Mouse (Mus musculus) hindbrain, embryonic 10.5 days (tissue): ENCODE data around the gene Tm9sf3. TPM values are rescaled to one million over a fixed set of nuclear protein-coding genes. Genes with fewer than 3 reads are reported as not detected.

ENCODE experiments used
- DNase-seq: peaks from one replicate; pipeline ENCODE4 v3.0.0-alpha.2; 2017; ENCODE audit warnings: low spot score
- H3K27ac ChIP-seq: fragments of 300-500 bp; sonication (generic); 2 replicates; pipeline ENCODE4 v1.5.1; 2016; ENCODE audit warnings: mild to moderate bottlenecking, moderate library complexity
- H3K27me3 ChIP-seq: fragments of 300-500 bp; sonication (generic); 2 replicates; pipeline ENCODE4 v1.6.1; 2016; ENCODE audit warnings: mild to moderate bottlenecking; ENCODE audit not compliant: poor library complexity, insufficient read depth, severe bottlenecking
- H3K36me3 ChIP-seq: fragments of 300-500 bp; sonication (generic); 2 replicates; pipeline ENCODE4 v1.6.1; 2016; ENCODE audit warnings: mild to moderate bottlenecking, moderate library complexity
- H3K4me1 ChIP-seq: fragments of 300-500 bp; sonication (generic); replicated peaks from 2 replicates; pipeline ENCODE4 v1.6.1; 2016; ENCODE audit warnings: mild to moderate bottlenecking
- H3K4me3 ChIP-seq: fragments of 300-500 bp; sonication (generic); 2 replicates; pipeline ENCODE4 v1.5.1; 2016; ENCODE audit warnings: mild to moderate bottlenecking, moderate library complexity
- H3K9me3 ChIP-seq: fragments of 300-500 bp; sonication (generic); 2 replicates; pipeline ENCODE4 v1.6.1; 2016; ENCODE audit warnings: mild to moderate bottlenecking, moderate library complexity
- WGBS: fragments of 180-500 bp; shearing (Covaris S2); methylation state at CpG from one replicate; pipeline ENCODE4 v1.1.7; 2016; 5-methylcytosine and 5-hydroxymethylcytosine counted together
- polyA plus RNA-seq: library from polyadenylated mRNA; unstranded; fragments of >200 nt; fragmentation: Nextera tagmentation; extraction: Ambion mirVana; gene quantifications from 2 replicates; pipeline ENCODE4 v1.2.1, GENCODE M21; 2016

Tm9sf3 gene
- polyA plus RNA-seq, 1 experiment from 2014 or later: 74.8 TPM

GRCm38 (mm10) chr19:41193379-41193778, 70.4 kb downstream of the Tm9sf3 start:
- peaks cover 25% of the 10 kb centered on the region for H3K27me3 ChIP-seq
- H3K9me3 ChIP-seq: no peaks in the 10 kb centered on the region
- DNase-seq: no peak
- H3K4me1 ChIP-seq: peaks cover 37% of the 10 kb centered on the region
- no peak overlapping the region for H3K4me3 ChIP-seq
- WGBS: 88% methylated on average over 1 of the region's 1 CpGs
- no peaks in the 10 kb centered on the region for H3K36me3 ChIP-seq
- H3K27ac ChIP-seq: no peak overlapping the region

- no peak overlapping the region for H3K27ac ChIP-seq
- H3K27me3 ChIP-seq: peaks cover 25% of the 10 kb centered on the region
- DNase-seq: no peak
- WGBS: 93% methylated on average over 4 of the region's 4 CpGs
- H3K9me3 ChIP-seq: no peaks in the 10 kb centered on the region
- H3K4me3 ChIP-seq: no peak overlapping the region
- no peaks in the 10 kb centered on the region for H3K36me3 ChIP-seq
- peaks cover 37% of the 10 kb centered on the region for H3K4me1 ChIP-seq
Measured at GRCm38 (mm10) chr19:41192953-41193352, 70.8 kb downstream of the Tm9sf3 start.

GRCm38 (mm10) chr19:41191724-41192123, 72.1 kb downstream of the Tm9sf3 start:
- H3K27ac ChIP-seq: peak overlapping the region; percentile 43; the same call in 1 of the 2 replicates
- 85% methylated on average over 9 of the region's 9 CpGs for WGBS
- H3K4me1 ChIP-seq: peaks cover 37% of the 10 kb centered on the region
- H3K9me3 ChIP-seq: no peaks in the 10 kb centered on the region
- peak; percentile 37 for DNase-seq
- peaks cover 25% of the 10 kb centered on the region for H3K27me3 ChIP-seq
- no peaks in the 10 kb centered on the region for H3K36me3 ChIP-seq
- H3K4me3 ChIP-seq: no peak overlapping the region

GRCm38 (mm10) chr19:41190876-41191434, 72.8 kb downstream of the Tm9sf3 start:
- DNase-seq: peak; percentile 24
- Histone ChIP-seq H3K27ac (0 out of 2 replicates have a peak overlapping the region, but pooled peaks have one; percentile 37), H3K27me3 (peaks cover 25% of the 10 kb centered on the region), H3K9me3 (no peaks in the 10 kb centered on the region), H3K4me1 (peaks cover 37% of the 10 kb centered on the region), H3K4me3 (no peak overlapping the region), H3K36me3 (no peaks in the 10 kb centered on the region)
- 40% methylated on average over 6 of the region's 6 CpGs for WGBS

- no peak for DNase-seq
- Histone ChIP-seq H3K4me3 (no peak overlapping the region), H3K4me1 (peaks cover 9% of the 10 kb centered on the region; the same call in 1 of the 2 replicates), H3K9me3 (no peaks in the 10 kb centered on the region), H3K27me3 (peaks cover 54% of the 10 kb centered on the region), H3K36me3 (no peaks in the 10 kb centered on the region), H3K27ac (no peak overlapping the region)
- 28% methylated on average over 6 of the region's 6 CpGs for WGBS
Measured at GRCm38 (mm10) chr19:41177331-41177730, 86.5 kb downstream of the Tm9sf3 start.

GRCm38 (mm10) chr19:41176881-41177280, 86.9 kb downstream of the Tm9sf3 start:
- H3K4me1 ChIP-seq: peaks cover 9% of the 10 kb centered on the region; the same call in 1 of the 2 replicates
- 76% methylated on average over 2 of the region's 2 CpGs for WGBS
- peaks cover 53% of the 10 kb centered on the region for H3K27me3 ChIP-seq
- no peak for DNase-seq
- H3K36me3 ChIP-seq: no peaks in the 10 kb centered on the region
- no peak overlapping the region for H3K4me3 ChIP-seq
- no peaks in the 10 kb centered on the region for H3K9me3 ChIP-seq
- H3K27ac ChIP-seq: no peak overlapping the region

GRCm38 (mm10) chr19:41165914-41166235, 97.9 kb downstream of the Tm9sf3 start:
- H3K4me1 ChIP-seq: peaks cover 23% of the 10 kb centered on the region
- H3K9me3 ChIP-seq: no peaks in the 10 kb centered on the region
- no peak for DNase-seq
- H3K36me3 ChIP-seq: no peaks in the 10 kb centered on the region
- no peak overlapping the region for H3K4me3 ChIP-seq
- H3K27ac ChIP-seq: no peak overlapping the region
- H3K27me3 ChIP-seq: peaks cover 13% of the 10 kb centered on the region; the same call in 1 of the 2 replicates
- WGBS: 91% methylated on average over 5 of the region's 5 CpGs

- Histone ChIP-seq H3K27ac (peak overlapping the region; percentile 1), H3K27me3 (peaks cover 9% of the 10 kb centered on the region; the same call in 1 of the 2 replicates), H3K4me1 (peaks cover 27% of the 10 kb centered on the region), H3K9me3 (no peaks in the 10 kb centered on the region), H3K36me3 (no peaks in the 10 kb centered on the region), H3K4me3 (no peak overlapping the region)
- WGBS: 81% methylated on average over 14 of the region's 14 CpGs
- DNase-seq: no peak
Measured at GRCm38 (mm10) chr19:41165144-41165913, 98.5 kb downstream of the Tm9sf3 start.

- DNase-seq: peak; percentile 34
- H3K27me3 ChIP-seq: peaks cover 5% of the 10 kb centered on the region; the same call in 1 of the 2 replicates
Measured at GRCm38 (mm10) chr19:41164447-41165095, 99.2 kb downstream of the Tm9sf3 start.

More at GRCm38 (mm10) chr19:41164447-41165095, 99.2 kb downstream of the Tm9sf3 start:
- Histone ChIP-seq H3K4me1 (peaks cover 30% of the 10 kb centered on the region), H3K4me3 (no peak overlapping the region), H3K9me3 (no peaks in the 10 kb centered on the region), H3K36me3 (no peaks in the 10 kb centered on the region), H3K27ac (peak overlapping the region; percentile 1)
- WGBS: 46% methylated on average over 10 of the region's 10 CpGs

Other genes starting within 250 kb of the Tm9sf3 start
- not detected in 2 replicates for gene Dntt, start 234.7 kb downstream of the Tm9sf3 start, polyA plus RNA-seq
- not detected in 2 replicates for gene Opalin, start 186.9 kb downstream of the Tm9sf3 start, polyA plus RNA-seq
- 0.25 and 0.68 TPM in 2 replicates for gene Tll2, start 57.2 kb downstream of the Tm9sf3 start, polyA plus RNA-seq
- 3.1 and 3.3 TPM in 2 replicates for gene Pik3ap1, start 121.1 kb upstream of the Tm9sf3 start, polyA plus RNA-seq
- gene Lcor, start 218.6 kb upstream of the Tm9sf3 start, polyA plus RNA-seq: 16.5 and 21.1 TPM in 2 replicates